Mouse (Mus musculus) regulatory T cell (primary cell): ENCODE measurements at regions not wholly inside any gene's neighbourhood (a gene's known extent, or its start where the extent isn't known, plus 50 kb on each side); places are given as distances from the start of the nearest gene placed in this dataset.

Experiments
- in situ Hi-C: fragments of 300-600 bp; cut with MboI, MseI; formaldehyde crosslinking; loops from one replicate; pipeline ENCODE4 v1.15.1; 2025; ENCODE audit warnings: high pct_unique_total_duplicates

- in situ Hi-C loops = no loop called here
Measured at GRCm38 (mm10) chr13:80188734-80189133, 694.5 kb upstream of the Arrdc3 start.

- in situ Hi-C loops = no loop called here
Measured at GRCm38 (mm10) chr13:80195065-80195605, 688.0 kb upstream of the Arrdc3 start.

GRCm38 (mm10) chr13:80224110-80224509 lies 659.1 kb upstream of the Arrdc3 start:
- in situ Hi-C loops = no loop called here

- in situ Hi-C loops = no loop called here
Measured at GRCm38 (mm10) chr13:80231381-80231780, 651.8 kb upstream of the Arrdc3 start.

- in situ Hi-C loops = no loop called here
Measured at GRCm38 (mm10) chr13:80235254-80236032, 647.7 kb upstream of the Arrdc3 start.

GRCm38 (mm10) chr13:80262826-80263225 lies 620.4 kb upstream of the Arrdc3 start:
- in situ Hi-C loops = no loop called here

- in situ Hi-C loops = no loop called here
Measured at GRCm38 (mm10) chr13:80267131-80267530, 616.1 kb upstream of the Arrdc3 start.

GRCm38 (mm10) chr13:80273976-80274375 lies 609.2 kb upstream of the Arrdc3 start:
- in situ Hi-C loops = no loop called here

GRCm38 (mm10) chr13:80291744-80292515 lies 591.3 kb upstream of the Arrdc3 start:
- in situ Hi-C loops = no loop called here

GRCm38 (mm10) chr13:80295723-80296122 lies 587.5 kb upstream of the Arrdc3 start:
- in situ Hi-C loops = no loop called here

- in situ Hi-C loops = no loop called here
Measured at GRCm38 (mm10) chr13:80334073-80334704, 549.0 kb upstream of the Arrdc3 start.

GRCm38 (mm10) chr13:80334865-80335655 lies 548.1 kb upstream of the Arrdc3 start:
- in situ Hi-C loops = no loop called here

- in situ Hi-C loops = no loop called here
Measured at GRCm38 (mm10) chr13:80346980-80347649, 536.1 kb upstream of the Arrdc3 start.

GRCm38 (mm10) chr13:80365964-80366363 lies 517.2 kb upstream of the Arrdc3 start:
- in situ Hi-C loops = loop anchor here (10.0 kb wide), 2 partner anchors 1189 to 1539 kb away; no protein-coding TSS in a partner anchor

GRCm38 (mm10) chr13:80370491-80370890 lies 512.7 kb upstream of the Arrdc3 start:
- in situ Hi-C loops = no loop called here

GRCm38 (mm10) chr13:80381280-80381965 lies 501.8 kb upstream of the Arrdc3 start:
- in situ Hi-C loops = no loop called here

GRCm38 (mm10) chr13:80381966-80382666 lies 501.1 kb upstream of the Arrdc3 start:
- in situ Hi-C loops = no loop called here

- in situ Hi-C loops = no loop called here
Measured at GRCm38 (mm10) chr13:80408928-80409327, 474.3 kb upstream of the Arrdc3 start.

- in situ Hi-C loops = no loop called here
Measured at GRCm38 (mm10) chr13:80409790-80410433, 473.3 kb upstream of the Arrdc3 start.
